Mouse (Mus musculus): ENCODE results near the gene Ncoa7. TPM values are rescaled to one million over a fixed set of nuclear protein-coding genes. Genes with fewer than 3 reads are reported as not detected.

Gene Ncoa7
- polyA plus RNA-seq, 1 experiment from 2014 or later, result 10.1 TPM

- peak overlapping the region; percentile 33 for H3K4me3 ChIP-seq (replicated peaks)
- no peaks in the 10 kb centered on the region for H3K4me1 ChIP-seq (replicated peaks)
- H3K27ac ChIP-seq, result no peak overlapping the region
- no peaks in the 10 kb centered on the region; the same call in 1 of the 2 replicates for H3K9me3 ChIP-seq
- 11% methylated on average over 11 of the region's 11 CpGs for WGBS
- no peak overlapping the region for H3K9ac ChIP-seq (replicated peaks)
- no peaks in the 10 kb centered on the region for H3K36me3 ChIP-seq
- H3K27me3 ChIP-seq, result no peaks in the 10 kb centered on the region
- peak; percentile 94 for ATAC-seq (ENCODE audit: insufficient number of reproducible peaks, insufficient read depth, low FRiP score, low TSS enrichment, low read depth)
- peak overlapping the region; percentile 45 for H3K4me2 ChIP-seq
These were observed 7.8 kb upstream of the Ncoa7 start for GRCm38 (mm10) chr10:30810967-30811293.

GRCm38 (mm10) chr10:30810247-30810966, 7.3 kb upstream of the Ncoa7 start:
- 46% methylated on average over 9 of the region's 9 CpGs for WGBS
- Histone ChIP-seq H3K4me2 (peak overlapping the region; percentile 45), H3K4me1 (replicated peaks) (no peaks in the 10 kb centered on the region), H3K27me3 (no peaks in the 10 kb centered on the region), H3K36me3 (no peaks in the 10 kb centered on the region), H3K4me3 (replicated peaks) (peak overlapping the region; percentile 33), H3K9me3 (no peaks in the 10 kb centered on the region; the same call in 1 of the 2 replicates), H3K27ac (no peak overlapping the region), H3K9ac (replicated peaks) (no peak overlapping the region)
- peak; percentile 20; the same call in 1 of the 2 replicates for ATAC-seq (ENCODE audit: insufficient number of reproducible peaks, insufficient read depth, low FRiP score, low TSS enrichment, low read depth)

- Histone ChIP-seq H3K27ac (peak overlapping the region; percentile 97), H3K9ac (replicated peaks) (peak overlapping the region; percentile 85), H3K9me3 (no peaks in the 10 kb centered on the region), H3K4me1 (replicated peaks) (peaks cover 5% of the 10 kb centered on the region; the same call in 1 of the 2 replicates), H3K4me3 (replicated peaks) (peak overlapping the region; percentile 74), H3K4me2 (peak overlapping the region; percentile 59), H3K36me3 (no peaks in the 10 kb centered on the region), H3K27me3 (no peaks in the 10 kb centered on the region)
- WGBS, result 34% methylated on average over 7 of the region's 7 CpGs
- no peak for ATAC-seq (ENCODE audit: insufficient number of reproducible peaks, insufficient read depth, low FRiP score, low TSS enrichment, low read depth)
These were observed 594 bp upstream of the Ncoa7 start for GRCm38 (mm10) chr10:30803587-30804253.

GRCm38 (mm10) chr10:30802033-30802432, 1.1 kb downstream of the Ncoa7 start:
- H3K9ac ChIP-seq (replicated peaks), result peak overlapping the region; percentile 85; the same call in 1 of the 2 replicates
- no peak overlapping the region for H3K27ac ChIP-seq
- H3K9me3 ChIP-seq, result no peaks in the 10 kb centered on the region
- H3K4me1 ChIP-seq (replicated peaks), result peaks cover 5% of the 10 kb centered on the region; the same call in 1 of the 2 replicates
- peak overlapping the region; percentile 74 for H3K4me3 ChIP-seq (replicated peaks)
- no peaks in the 10 kb centered on the region for H3K36me3 ChIP-seq
- peak overlapping the region; percentile 59 for H3K4me2 ChIP-seq
- no peak for ATAC-seq (ENCODE audit: insufficient number of reproducible peaks, insufficient read depth, low FRiP score, low TSS enrichment, low read depth)
- no peaks in the 10 kb centered on the region for H3K27me3 ChIP-seq
- 7% methylated on average over 8 of the region's 8 CpGs for WGBS

- H3K9me3 ChIP-seq, result peaks cover 5% of the 10 kb centered on the region; the same call in 1 of the 2 replicates
- peaks cover 5% of the 10 kb centered on the region; the same call in 1 of the 2 replicates for H3K4me1 ChIP-seq (replicated peaks)
- H3K4me3 ChIP-seq (replicated peaks), result no peak overlapping the region
- WGBS, result 87% methylated on average over 2 of the region's 2 CpGs
- no peak overlapping the region for H3K4me2 ChIP-seq
- H3K27ac ChIP-seq, result no peak overlapping the region
- no peaks in the 10 kb centered on the region for H3K36me3 ChIP-seq
- ATAC-seq (ENCODE audit: insufficient number of reproducible peaks, insufficient read depth, low FRiP score, low TSS enrichment, low read depth), result no peak
- H3K9ac ChIP-seq (replicated peaks), result no peak overlapping the region
- H3K27me3 ChIP-seq, result no peaks in the 10 kb centered on the region
These were observed 3.2 kb downstream of the Ncoa7 start for GRCm38 (mm10) chr10:30799713-30800450.

- peaks cover 17% of the 10 kb centered on the region for H3K9me3 ChIP-seq
- no peaks in the 10 kb centered on the region; the same call in 1 of the 2 replicates for H3K4me1 ChIP-seq (replicated peaks)
- no peak overlapping the region for H3K9ac ChIP-seq (replicated peaks)
- H3K27ac ChIP-seq, result no peak overlapping the region
- H3K36me3 ChIP-seq, result peaks cover 5% of the 10 kb centered on the region; the same call in 1 of the 2 replicates
- H3K4me3 ChIP-seq (replicated peaks), result no peak overlapping the region
- ATAC-seq (ENCODE audit: insufficient number of reproducible peaks, insufficient read depth, low FRiP score, low TSS enrichment, low read depth), result no peak
- no peaks in the 10 kb centered on the region for H3K27me3 ChIP-seq
- H3K4me2 ChIP-seq, result no peak overlapping the region
- WGBS, result 78% methylated on average over 5 of the region's 5 CpGs
These were observed 6.5 kb downstream of the Ncoa7 start for GRCm38 (mm10) chr10:30796469-30797261.

- no peaks in the 10 kb centered on the region for H3K4me1 ChIP-seq (replicated peaks)
- H3K9ac ChIP-seq (replicated peaks), result no peak overlapping the region
- no peak overlapping the region for H3K4me2 ChIP-seq
- peaks cover 19% of the 10 kb centered on the region for H3K9me3 ChIP-seq
- H3K4me3 ChIP-seq (replicated peaks), result no peak overlapping the region
- H3K36me3 ChIP-seq, result peaks cover 5% of the 10 kb centered on the region; the same call in 1 of the 2 replicates
- H3K27me3 ChIP-seq, result no peaks in the 10 kb centered on the region
- 84% methylated on average over 3 of the region's 3 CpGs for WGBS
- H3K27ac ChIP-seq, result no peak overlapping the region
- ATAC-seq (ENCODE audit: insufficient number of reproducible peaks, insufficient read depth, low FRiP score, low TSS enrichment, low read depth), result no peak
These were observed 12.1 kb downstream of the Ncoa7 start for GRCm38 (mm10) chr10:30791016-30791415.

GRCm38 (mm10) chr10:30789521-30789920, 13.6 kb downstream of the Ncoa7 start:
- ATAC-seq (ENCODE audit: insufficient number of reproducible peaks, insufficient read depth, low FRiP score, low TSS enrichment, low read depth), result no peak
- Histone ChIP-seq H3K4me2 (no peak overlapping the region), H3K27ac (no peak overlapping the region), H3K9ac (replicated peaks) (no peak overlapping the region), H3K4me1 (replicated peaks) (no peaks in the 10 kb centered on the region), H3K36me3 (peaks cover 4% of the 10 kb centered on the region; the same call in 1 of the 2 replicates), H3K27me3 (no peaks in the 10 kb centered on the region), H3K9me3 (peaks cover 12% of the 10 kb centered on the region), H3K4me3 (replicated peaks) (no peak overlapping the region)
- 93% methylated on average over 5 of the region's 5 CpGs for WGBS

- Histone ChIP-seq H3K27me3 (no peaks in the 10 kb centered on the region), H3K27ac (no peak overlapping the region), H3K9me3 (peaks cover 9% of the 10 kb centered on the region; the same call in 1 of the 2 replicates), H3K36me3 (no peaks in the 10 kb centered on the region), H3K4me2 (no peak overlapping the region), H3K4me1 (replicated peaks) (peaks cover 4% of the 10 kb centered on the region; the same call in 1 of the 2 replicates), H3K4me3 (replicated peaks) (no peak overlapping the region), H3K9ac (replicated peaks) (no peak overlapping the region)
- 100% methylated on average over 1 of the region's 1 CpGs for WGBS
- no peak for ATAC-seq (ENCODE audit: insufficient number of reproducible peaks, insufficient read depth, low FRiP score, low TSS enrichment, low read depth)
These were observed 14.8 kb downstream of the Ncoa7 start for GRCm38 (mm10) chr10:30788340-30788721.

GRCm38 (mm10) chr10:30787684-30788339, 15.3 kb downstream of the Ncoa7 start:
- Histone ChIP-seq H3K27me3 (no peaks in the 10 kb centered on the region), H3K4me1 (replicated peaks) (peaks cover 4% of the 10 kb centered on the region; the same call in 1 of the 2 replicates), H3K9me3 (peaks cover 7% of the 10 kb centered on the region; the same call in 1 of the 2 replicates), H3K36me3 (no peaks in the 10 kb centered on the region), H3K4me2 (no peak overlapping the region), H3K4me3 (replicated peaks) (no peak overlapping the region), H3K9ac (replicated peaks) (no peak overlapping the region), H3K27ac (no peak overlapping the region)
- 95% methylated on average over 3 of the region's 3 CpGs for WGBS
- no peak for ATAC-seq (ENCODE audit: insufficient number of reproducible peaks, insufficient read depth, low FRiP score, low TSS enrichment, low read depth)
